Mouse (Mus musculus): ENCODE results near the gene Tusc2. TPM values are rescaled to one million over a fixed set of nuclear protein-coding genes. Genes with fewer than 3 reads are reported as not detected.
"Not testable (repeated sequence)": the region's sequence is repeated elsewhere in the genome, so short reads cannot be mapped to it uniquely, and the experiment has no call there.

Tusc2 gene
- total RNA-seq, 2 experiments from 2014 or later: 86.5 to 94.7 TPM

DNA sequence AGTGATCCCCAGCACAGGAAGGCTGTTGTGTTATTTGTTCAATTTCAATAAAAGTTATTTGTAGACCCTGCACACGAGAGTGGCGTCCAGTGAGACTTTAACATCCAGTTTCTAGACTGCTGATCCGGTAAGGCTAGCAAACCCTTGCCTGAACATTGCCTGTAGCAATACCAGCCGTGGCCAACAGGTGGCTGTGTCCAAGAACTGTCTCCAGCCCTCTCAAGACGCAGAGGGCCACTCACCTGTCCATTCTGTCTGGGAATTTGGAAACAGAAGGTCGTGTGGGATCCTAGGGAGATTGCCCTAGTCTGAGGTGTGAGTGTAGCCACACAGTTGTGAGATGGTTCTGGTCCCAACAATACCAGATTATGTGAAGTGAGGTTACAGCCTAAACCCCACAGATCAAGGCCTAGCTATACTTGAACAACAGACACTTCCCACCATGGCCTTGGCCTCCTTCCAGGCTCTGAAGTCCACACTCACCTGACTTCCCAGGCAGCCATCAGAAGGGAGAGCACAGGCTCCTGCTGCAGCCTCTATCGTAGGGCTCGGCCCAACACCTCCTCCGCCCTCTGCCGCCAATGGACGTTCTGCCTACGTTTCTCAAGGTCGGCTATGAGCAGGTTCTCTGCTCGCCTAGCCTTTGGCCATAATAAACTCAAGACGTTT, 3.1 kb downstream of the Tusc2 start:
- peak; percentile 71 to 76 for DNase-seq (ENCODE audit: low spot score in 2 of 2)
- intact Hi-C loops (cut with DNase I): no loop called here

DNA sequence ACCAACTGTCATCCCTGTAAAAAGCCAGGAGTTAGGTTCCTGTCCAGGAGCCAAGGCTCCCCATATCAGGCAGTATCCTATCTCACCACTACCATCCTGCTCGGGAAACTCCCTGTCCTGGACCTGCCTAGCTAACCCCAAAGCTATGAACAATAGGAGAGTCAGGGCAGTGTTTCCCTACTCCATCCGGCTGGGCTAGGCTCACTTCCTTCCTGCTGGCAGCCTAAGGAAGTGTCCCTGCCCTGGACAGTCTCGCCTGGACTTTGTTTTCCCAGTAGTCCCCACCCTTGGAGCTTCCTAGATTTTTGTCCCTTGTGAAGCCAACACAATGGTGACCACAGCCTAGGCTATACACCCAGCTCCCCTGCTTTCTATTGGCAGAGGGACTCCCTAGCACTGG, 3.8 kb downstream of the Tusc2 start:
- DNase-seq (ENCODE audit: low spot score in 2 of 2): no peak
- intact Hi-C loops (cut with DNase I): no loop called here

GRCm38 (mm10) chr9:107567702-107568319, 4.8 kb downstream of the Tusc2 start, which contains the start of gene Hyal2:
Gene Hyal2, plus strand, starts transcription at chr9:107567945.
- DNase-seq (ENCODE audit: low spot score in 2 of 2): no peak
- intact Hi-C loops (cut with DNase I): no loop called here

- intact Hi-C loops (cut with DNase I): no loop called here
- DNase-seq (ENCODE audit: low spot score in 2 of 2): peak; percentile 78 to 83
Observed at GRCm38 (mm10) chr9:107568331-107569261, 5.5 kb downstream of the Tusc2 start.

- intact Hi-C loops (cut with DNase I): no loop called here
Observed at GRCm38 (mm10) chr9:107569270-107569669, 6.2 kb downstream of the Tusc2 start.

DNA sequence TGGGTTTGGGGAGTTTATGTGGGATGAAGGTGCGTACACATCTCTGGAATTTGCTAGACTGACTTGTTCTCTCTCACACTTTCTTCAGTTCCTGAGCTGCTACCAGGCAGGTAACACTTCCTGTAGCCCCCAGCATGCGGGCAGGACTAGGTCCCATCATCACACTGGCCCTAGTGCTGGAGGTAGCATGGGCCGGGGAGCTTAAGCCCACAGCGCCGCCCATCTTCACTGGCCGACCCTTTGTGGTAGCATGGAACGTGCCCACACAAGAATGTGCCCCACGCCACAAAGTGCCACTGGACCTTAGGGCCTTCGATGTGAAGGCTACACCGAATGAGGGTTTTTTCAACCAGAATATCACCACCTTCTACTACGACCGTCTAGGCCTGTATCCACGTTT, 7.0 kb downstream of the Tusc2 start:
- DNase-seq (ENCODE audit: low spot score in 2 of 2): no peak
- intact Hi-C loops (cut with DNase I): no loop called here

More at GRCm38 (mm10) chr9:107569270-107569669, 6.2 kb downstream of the Tusc2 start:
- peak in 1 of 2 experiments; percentile 32 for DNase-seq (ENCODE audit: low spot score in 2 of 2)

DNA sequence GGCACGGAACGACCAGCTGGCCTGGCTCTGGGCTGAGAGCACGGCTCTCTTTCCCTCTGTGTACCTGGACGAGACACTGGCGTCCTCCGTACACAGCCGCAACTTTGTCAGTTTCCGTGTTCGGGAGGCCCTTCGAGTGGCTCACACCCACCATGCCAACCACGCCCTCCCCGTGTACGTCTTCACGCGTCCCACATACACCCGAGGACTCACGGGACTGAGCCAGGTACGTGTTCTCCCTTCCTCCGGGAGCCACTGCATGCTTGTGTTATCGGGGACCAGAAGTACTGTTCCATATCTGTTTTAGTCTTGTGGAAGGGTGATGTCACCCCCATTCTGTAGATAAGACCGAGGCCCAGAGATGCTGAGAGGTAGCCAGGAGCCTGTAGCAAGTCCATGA, 7.8 kb downstream of the Tusc2 start:
- intact Hi-C loops (cut with DNase I): no loop called here
- DNase-seq (ENCODE audit: low spot score in 2 of 2): no peak

GRCm38 (mm10) chr9:107571534-107572326, 8.7 kb downstream of the Tusc2 start:
- no peak for DNase-seq (ENCODE audit: low spot score in 2 of 2)
- intact Hi-C loops (cut with DNase I): no loop called here

DNA sequence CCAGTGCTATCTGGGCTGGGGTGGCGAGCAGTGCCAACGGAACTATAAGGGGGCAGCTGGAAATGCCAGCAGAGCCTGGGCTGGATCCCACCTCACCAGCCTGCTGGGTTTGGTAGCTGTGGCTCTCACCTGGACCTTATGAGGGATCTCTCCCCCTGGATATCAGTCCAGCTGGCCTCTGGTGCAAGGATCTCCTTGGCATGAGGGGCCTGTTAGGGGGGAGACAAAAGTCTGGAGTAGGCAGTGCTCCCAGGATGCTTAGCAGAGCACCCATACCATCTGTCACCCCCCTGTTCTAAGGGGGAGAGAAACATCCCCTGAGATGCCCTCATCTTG, 9.2 kb downstream of the Tusc2 start:
- intact Hi-C loops (cut with DNase I): no loop called here
- DNase-seq (ENCODE audit: low spot score in 2 of 2): no peak

DNA sequence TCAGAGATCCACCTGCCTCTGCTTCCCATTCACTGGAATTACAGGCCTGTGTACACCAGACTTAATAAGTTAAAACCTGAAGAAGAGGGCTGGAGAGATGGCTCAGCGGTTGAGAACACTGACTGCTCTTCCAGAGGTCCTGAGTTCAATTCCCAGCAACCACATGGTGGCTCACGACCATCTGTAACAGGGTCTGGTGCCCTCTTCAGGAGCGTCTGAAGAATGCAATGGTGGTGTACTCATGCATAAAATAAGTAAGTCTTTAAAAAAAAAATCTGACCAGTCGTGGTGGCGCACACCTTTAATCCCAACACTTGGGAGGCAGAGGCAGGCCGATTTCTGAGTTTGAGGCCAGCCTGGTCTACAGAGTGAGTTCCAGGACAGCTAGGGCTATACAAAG, 10.7 kb downstream of the Tusc2 start:
- intact Hi-C loops (cut with DNase I); DNase-seq (ENCODE audit: low spot score in 2 of 2): not testable (repeated sequence)

DNA sequence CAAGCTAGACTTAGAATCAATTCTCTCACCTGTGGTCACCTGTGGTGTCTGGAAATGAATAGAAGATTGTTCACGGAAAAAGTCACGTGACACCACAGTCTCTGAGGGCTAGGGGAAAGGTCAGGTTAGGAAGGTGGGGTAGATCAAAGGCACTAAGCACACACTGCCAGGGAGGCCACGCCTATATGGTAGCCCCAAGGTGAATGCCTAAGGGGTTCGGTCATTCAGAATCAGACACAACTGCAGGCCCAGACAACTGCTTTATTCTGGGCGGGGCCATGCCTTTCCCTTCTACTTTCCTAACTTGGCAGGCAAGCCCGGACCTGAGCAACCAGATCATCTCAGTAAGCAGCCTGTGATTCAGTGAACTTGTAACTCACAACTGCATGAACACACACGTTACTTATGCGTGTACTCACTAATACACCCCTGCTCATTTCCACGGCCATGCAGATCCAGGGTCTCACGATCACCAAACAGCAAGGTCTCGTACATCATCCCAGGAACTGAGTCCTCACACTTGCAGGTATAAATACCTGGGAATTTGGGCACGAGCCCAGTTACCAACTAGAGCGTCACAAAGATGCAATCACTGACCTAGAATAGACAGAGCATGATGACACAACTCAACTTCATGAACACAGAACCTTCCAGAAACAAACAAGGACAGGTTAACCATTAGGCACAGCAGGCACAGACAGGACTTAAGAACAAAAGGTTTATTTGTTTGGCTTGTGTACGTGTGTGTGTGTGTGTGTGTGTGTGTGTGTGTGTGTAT, 12.7 kb downstream of the Tusc2 start:
- intact Hi-C loops (cut with DNase I): no loop called here
- DNase-seq (ENCODE audit: low spot score in 2 of 2): no peak

- DNase-seq (ENCODE audit: low spot score in 2 of 2): peak in 1 of 2 experiments; percentile 43
- intact Hi-C loops (cut with DNase I): no loop called here
Observed at GRCm38 (mm10) chr9:107576357-107577107, 13.5 kb downstream of the Tusc2 start, which contains the start of gene Hyal1. Gene Hyal1, plus strand, starts transcription at chr9:107576927.

GRCm38 (mm10) chr9:107577871-107578270, 14.8 kb downstream of the Tusc2 start:
- DNase-seq (ENCODE audit: low spot score in 2 of 2): no peak
- intact Hi-C loops (cut with DNase I): no loop called here

GRCm38 (mm10) chr9:107578587-107578986, 15.5 kb downstream of the Tusc2 start, which contains the start of gene Naa80:
Gene Naa80, plus strand, starts transcription at chr9:107578887.
- intact Hi-C loops (cut with DNase I): no loop called here
- DNase-seq (ENCODE audit: low spot score in 2 of 2): no peak

DNA sequence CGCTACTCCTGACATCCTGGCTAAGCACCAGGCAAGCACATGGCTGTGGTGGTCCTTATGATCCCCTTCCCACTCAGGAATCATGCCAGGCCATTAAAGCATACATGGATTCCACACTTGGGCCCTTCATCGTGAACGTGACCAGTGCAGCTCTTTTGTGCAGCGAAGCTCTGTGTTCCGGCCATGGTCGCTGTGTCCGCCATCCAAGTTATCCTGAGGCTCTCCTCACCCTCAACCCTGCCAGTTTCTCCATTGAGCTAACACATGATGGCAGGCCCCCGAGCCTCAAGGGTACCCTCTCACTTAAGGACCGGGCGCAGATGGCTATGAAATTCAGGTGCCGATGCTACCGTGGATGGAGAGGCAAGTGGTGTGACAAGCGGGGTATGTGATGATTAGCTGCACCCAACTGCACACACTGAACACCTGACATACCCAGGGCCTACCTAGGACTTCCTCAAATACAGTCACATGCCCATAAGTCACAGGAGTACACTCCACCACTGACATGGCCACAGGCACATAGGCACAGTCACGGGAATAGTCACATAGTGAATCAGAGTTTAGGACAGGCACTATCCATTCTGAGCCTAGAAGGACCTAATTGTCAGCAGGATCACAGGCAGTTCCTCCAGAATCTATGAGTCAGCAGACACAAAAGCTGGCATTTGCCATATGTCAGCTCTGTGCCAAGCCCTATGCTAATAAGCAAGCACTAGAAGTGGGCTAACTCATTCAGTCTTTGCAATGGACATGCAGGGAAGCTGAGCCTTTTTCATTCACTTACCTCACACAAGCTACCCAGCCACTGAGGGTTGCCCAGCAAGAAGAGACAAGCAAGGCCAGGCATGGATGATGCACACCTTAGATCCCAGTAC, 16.2 kb downstream of the Tusc2 start:
- no peak for DNase-seq (ENCODE audit: low spot score in 2 of 2)
- intact Hi-C loops (cut with DNase I): no loop called here

- DNase-seq (ENCODE audit: low spot score in 2 of 2): peak; percentile 89 to 96
Observed at GRCm38 (mm10) chr9:107580501-107581317, 17.7 kb downstream of the Tusc2 start, which contains the start of gene Hyal3. Gene Hyal3, plus strand, starts transcription at chr9:107580818.

More at GRCm38 (mm10) chr9:107580501-107581317, 17.7 kb downstream of the Tusc2 start, which contains the start of gene Hyal3:
- intact Hi-C loops (cut with DNase I): no loop called here
